Mouse (Mus musculus): ENCODE measurements around the gene Gtf2f2.

GRCm38 (mm10) chr14:75877297-75877696, 133.4 kb downstream of the Gtf2f2 start:
- TF ChIP-seq POLR2A (IDR thresholded peaks at IDR 0.05; ENCODE audit: insufficient read length, low read depth) (no peak), E2F4 (IDR thresholded peaks at IDR 0.05; ENCODE audit: insufficient read depth) (no peak), CEBPB (IDR thresholded peaks at IDR 0.05; ENCODE audit: insufficient read depth, poor library complexity, severe bottlenecking) (no peak), USF1 (IDR thresholded peaks at IDR 0.05; ENCODE audit: low read depth) (no peak), POLR2AphosphoS2 (IDR thresholded peaks at IDR 0.05; ENCODE audit: insufficient read length, low read depth) (no peak)
